Mouse (Mus musculus): Measurements from ENCODE around the gene Zcchc14.
"Not testable (repeated sequence)": the region's sequence is repeated elsewhere in the genome, so short reads cannot be mapped to it uniquely, and the experiment has no call there.

The Zcchc14 gene

DNA sequence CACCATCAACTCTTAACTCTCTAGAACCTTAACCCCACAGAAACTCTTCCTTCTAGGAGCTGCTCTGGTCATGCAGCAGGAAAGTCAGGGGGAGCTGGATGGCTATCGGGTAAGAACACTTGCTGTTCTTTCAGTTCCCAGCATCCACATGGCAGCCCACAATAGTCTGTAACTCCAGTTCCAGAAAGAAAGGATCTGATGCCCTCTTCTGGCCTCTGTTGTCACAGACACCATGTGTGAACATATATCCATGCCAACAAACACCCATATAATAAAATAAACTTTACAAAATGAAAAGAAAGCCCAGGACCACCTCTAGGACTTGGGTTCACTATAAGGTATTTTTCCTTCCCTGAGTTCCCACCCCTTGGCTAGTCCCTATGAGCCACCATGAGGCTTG lies 30.8 kb downstream of the Zcchc14 start:
- DNase-seq = peak in 1 of 2 experiments; percentile 45

DNA sequence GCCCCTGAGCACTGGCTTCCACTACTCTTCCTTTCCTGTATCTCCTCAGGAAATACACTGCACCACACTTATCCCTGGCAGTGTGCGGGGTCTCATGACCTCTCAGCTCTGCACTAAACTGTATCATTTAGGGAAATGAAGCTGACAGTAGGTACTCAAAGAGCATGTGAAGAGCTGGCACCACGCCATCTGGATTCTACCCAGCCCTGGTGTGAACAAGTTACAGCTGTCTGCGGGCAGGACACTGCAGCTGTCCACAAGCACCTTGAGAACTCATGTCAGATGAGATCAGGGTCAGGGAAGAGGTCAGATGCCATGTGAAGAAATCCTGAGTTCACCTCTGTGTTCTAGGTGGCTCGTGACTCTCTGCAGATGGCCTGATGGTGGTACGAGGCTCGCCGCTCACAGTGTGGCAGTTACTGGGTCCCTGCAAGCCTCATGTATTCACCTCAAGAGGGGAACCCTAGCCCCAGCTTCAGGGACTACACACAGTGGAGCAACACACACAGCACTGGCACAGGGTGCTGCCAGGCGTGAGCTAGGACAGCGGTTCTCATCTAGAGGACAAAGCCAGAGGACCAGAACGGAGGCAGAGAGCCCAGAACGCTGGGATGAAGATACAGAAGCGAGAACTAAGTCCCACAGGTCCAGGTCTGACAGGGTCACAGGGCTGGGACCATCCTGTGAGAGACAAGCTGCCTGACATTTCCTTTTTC lies 31.7 kb downstream of the Zcchc14 start:
- peak in 1 of 2 experiments; percentile 60 for DNase-seq

- peak in 1 of 2 experiments; percentile 48 for DNase-seq
Observed at GRCm38 (mm10) chr8:121619401-121619995, 33.2 kb downstream of the Zcchc14 start.

GRCm38 (mm10) chr8:121613419-121613818 lies 39.3 kb downstream of the Zcchc14 start:
- no peak for DNase-seq

- peak in 1 of 2 experiments; percentile 55 for DNase-seq
Observed at GRCm38 (mm10) chr8:121609916-121610315, 42.8 kb downstream of the Zcchc14 start.

GRCm38 (mm10) chr8:121609251-121609650 lies 43.5 kb downstream of the Zcchc14 start:
- DNase-seq = no peak

DNA sequence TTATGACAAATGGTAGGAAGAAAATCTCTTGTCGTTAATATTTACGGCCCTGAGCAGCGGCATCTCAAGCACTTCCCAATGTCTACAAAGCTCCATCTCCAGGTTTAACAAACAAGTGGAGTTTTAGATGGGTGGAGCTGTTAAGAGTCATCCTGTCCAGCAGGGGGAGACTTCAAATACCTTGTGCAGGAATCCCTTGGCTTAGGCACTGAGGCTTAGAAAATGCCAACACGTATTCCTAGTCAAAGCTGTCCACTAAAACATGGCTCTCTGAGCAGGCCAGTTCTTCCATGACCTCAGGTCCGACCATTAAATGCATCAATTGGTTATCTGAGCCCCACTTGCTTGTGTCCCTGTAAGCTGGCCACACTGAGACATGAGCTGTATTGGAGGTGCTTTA lies 45.0 kb downstream of the Zcchc14 start:
- no peak for DNase-seq

GRCm38 (mm10) chr8:121603801-121604200 lies 48.9 kb downstream of the Zcchc14 start:
- DNase-seq = no peak

DNA sequence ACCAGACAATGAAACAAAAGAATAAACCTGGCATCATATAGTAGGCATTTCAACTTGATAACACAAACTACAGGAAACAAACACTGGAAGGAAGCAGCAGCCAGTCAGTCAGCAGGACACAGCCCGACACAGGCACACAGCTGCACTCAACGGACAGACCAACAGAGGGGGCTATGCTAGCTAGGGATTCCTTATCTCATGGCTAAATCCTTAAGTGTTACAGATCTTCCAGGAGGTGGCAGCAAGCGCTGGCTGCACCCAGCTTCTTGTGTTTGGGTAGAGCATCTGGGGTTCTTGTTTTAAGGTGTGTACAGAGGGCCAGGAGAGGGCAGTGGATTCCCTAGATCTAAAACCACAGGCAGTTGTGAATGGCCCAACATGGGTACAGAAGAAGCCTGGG lies 49.8 kb downstream of the Zcchc14 start:
- peak; percentile 63 to 80 for DNase-seq

- DNase-seq = no peak
Observed at GRCm38 (mm10) chr8:121602411-121602810, 50.3 kb downstream of the Zcchc14 start.

DNA sequence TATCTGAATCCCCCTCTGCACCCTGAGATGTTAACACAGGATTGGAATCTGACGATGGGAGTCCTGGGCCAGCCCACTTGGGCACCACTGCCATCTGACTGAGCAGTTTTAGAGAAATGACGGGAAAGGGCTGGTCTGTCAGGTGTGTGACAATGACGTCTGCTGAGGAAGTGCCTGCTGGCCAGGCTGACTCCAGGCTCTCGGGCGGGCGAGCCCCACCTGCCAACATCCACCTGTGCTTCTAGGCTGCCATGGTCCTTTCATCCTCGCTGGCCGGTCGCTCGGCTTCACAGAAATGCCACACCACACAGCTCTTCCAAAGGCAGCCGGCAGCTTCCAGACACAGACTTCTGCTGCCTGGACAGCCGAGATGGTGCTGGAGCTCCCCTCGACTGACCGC lies 52.9 kb downstream of the Zcchc14 start:
- no peak for DNase-seq

DNA sequence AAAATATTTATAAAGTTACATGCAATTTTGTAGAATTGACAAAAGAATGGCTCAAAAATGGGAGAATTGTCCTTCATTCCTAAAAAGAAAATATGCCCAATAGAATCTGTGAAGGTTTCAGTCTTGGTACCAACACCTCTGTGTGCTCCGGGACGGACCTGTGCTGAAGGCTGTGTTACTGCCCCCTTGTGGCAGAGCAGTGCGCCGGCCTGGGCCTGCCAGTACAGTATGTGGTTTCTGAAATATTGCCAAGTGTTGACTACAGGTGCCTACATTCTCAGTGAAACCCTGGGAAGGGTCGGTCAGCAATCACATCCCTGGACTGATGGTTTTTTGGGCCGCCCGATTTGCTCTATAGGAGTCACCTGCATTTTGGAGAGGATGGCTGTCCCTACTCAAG lies 53.8 kb downstream of the Zcchc14 start:
- peak; percentile 89 to 94 for DNase-seq

DNA sequence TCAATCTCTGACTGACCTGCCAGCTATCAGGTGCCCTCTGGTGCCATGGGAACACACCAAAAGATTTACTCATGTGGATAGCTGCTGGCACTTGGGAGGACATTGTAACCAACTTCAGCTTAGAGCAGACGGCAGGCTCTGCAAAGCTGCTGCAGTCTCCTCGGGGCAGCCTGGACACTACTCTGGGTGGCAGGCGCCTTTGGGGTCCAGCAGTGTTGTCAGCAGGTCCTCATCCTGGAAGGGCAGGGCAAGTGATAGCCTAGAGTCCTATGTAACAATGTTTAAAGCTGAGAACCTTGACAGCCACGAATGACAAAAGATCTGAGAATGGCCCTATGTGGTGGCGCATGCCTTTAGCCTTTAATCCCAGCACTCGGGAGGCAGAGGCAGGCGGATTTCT lies 54.5 kb downstream of the Zcchc14 start:
- no peak for DNase-seq

DNA sequence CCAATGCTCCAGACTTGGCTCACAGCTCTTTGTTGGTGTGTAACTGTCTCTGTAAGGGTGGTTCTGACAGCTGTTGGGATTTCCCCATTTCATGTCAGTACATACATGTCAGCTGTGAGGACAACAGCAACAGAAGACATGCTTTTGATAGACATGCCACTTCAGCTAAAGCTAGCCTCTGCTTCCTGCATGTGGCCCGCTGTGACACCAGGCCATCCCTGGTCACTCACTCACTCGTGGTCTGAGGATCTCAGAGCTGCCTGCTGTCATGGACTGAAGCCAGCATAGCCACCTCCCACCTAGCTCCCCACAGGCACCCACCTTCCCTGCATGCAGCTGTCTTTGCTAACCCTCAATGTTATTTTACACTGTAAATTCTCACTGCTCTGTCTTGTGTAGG lies 55.2 kb downstream of the Zcchc14 start:
- DNase-seq = not testable (repeated sequence)

GRCm38 (mm10) chr8:121593983-121594382 lies 58.7 kb downstream of the Zcchc14 start:
- peak in 1 of 2 experiments; percentile 27 for DNase-seq

- DNase-seq = no peak
Observed at GRCm38 (mm10) chr8:121593293-121593692, 59.4 kb downstream of the Zcchc14 start.

GRCm38 (mm10) chr8:121591178-121592066 lies 61.3 kb downstream of the Zcchc14 start:
- peak in 1 of 2 experiments; percentile 44 for DNase-seq

- peak; percentile 99 for DNase-seq
Observed at GRCm38 (mm10) chr8:121590203-121591177, 62.2 kb downstream of the Zcchc14 start, which contains the start of gene Map1lc3b. Gene Map1lc3b (plus strand): TSS chr8:121590361.

- no peak for DNase-seq
Observed at GRCm38 (mm10) chr8:121589205-121589726, 63.4 kb downstream of the Zcchc14 start.

DNA sequence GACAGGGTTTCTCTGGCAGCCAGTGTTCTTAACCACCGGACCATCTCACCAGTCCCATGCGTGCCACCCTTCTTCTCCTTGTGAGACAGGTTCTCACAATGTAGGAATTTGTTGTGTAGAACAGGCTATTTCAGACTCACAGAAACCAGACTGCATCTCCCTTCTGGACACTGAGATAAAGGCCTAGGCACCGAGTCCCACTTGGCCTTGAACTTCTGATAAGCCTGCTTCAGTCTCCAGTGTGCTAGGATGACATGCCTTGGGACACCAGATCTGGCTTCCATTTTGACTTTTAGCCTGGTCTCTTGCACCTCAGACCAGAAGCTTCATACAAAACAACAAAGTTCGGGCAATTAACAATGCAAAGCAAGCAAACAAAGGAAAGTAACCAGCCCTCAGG lies 64.0 kb downstream of the Zcchc14 start:
- DNase-seq = no peak

GRCm38 (mm10) chr8:121585159-121585825 lies 67.4 kb downstream of the Zcchc14 start:
- DNase-seq = peak; percentile 100
